Mouse (Mus musculus) kidney, adult 9 months (tissue): ENCODE measurements at regions not wholly inside any gene's neighbourhood (a gene's known extent, or its start where the extent isn't known, plus 50 kb on each side); places are given as distances from the start of the nearest gene placed in this dataset.

ENCODE experiments used
- DNase-seq: peaks from one replicate; pipeline ENCODE4 v3.0.0; 2022

- no peak for DNase-seq
Observed at GRCm38 (mm10) chr12:26770753-26771583, 302.0 kb downstream of the Cmpk2 start.

GRCm38 (mm10) chr12:26767551-26767950 lies 298.5 kb downstream of the Cmpk2 start:
- no peak for DNase-seq

GRCm38 (mm10) chr12:26758657-26759325 lies 289.8 kb downstream of the Cmpk2 start:
- no peak for DNase-seq

- no peak for DNase-seq
Observed at GRCm38 (mm10) chr12:26756284-26756683, 287.3 kb downstream of the Cmpk2 start.

- no peak for DNase-seq
Observed at GRCm38 (mm10) chr12:26754611-26755010, 285.6 kb downstream of the Cmpk2 start.

- no peak for DNase-seq
Observed at GRCm38 (mm10) chr12:26734558-26734897, 265.5 kb downstream of the Cmpk2 start.

GRCm38 (mm10) chr12:26733822-26734557 lies 265.0 kb downstream of the Cmpk2 start:
- no peak for DNase-seq

GRCm38 (mm10) chr12:26723399-26723798 lies 254.4 kb downstream of the Cmpk2 start:
- DNase-seq: no peak

- DNase-seq: no peak
Observed at GRCm38 (mm10) chr12:26698838-26699237, 229.8 kb downstream of the Cmpk2 start.

GRCm38 (mm10) chr12:26688048-26688447 lies 219.0 kb downstream of the Cmpk2 start:
- DNase-seq: no peak

GRCm38 (mm10) chr12:26680568-26680947 lies 211.6 kb downstream of the Cmpk2 start:
- no peak for DNase-seq

- no peak for DNase-seq
Observed at GRCm38 (mm10) chr12:26679887-26680567, 211.0 kb downstream of the Cmpk2 start.

- DNase-seq: no peak
Observed at GRCm38 (mm10) chr12:26665466-26665865, 196.5 kb downstream of the Cmpk2 start.

- no peak for DNase-seq
Observed at GRCm38 (mm10) chr12:26654251-26654650, 185.2 kb downstream of the Cmpk2 start.

GRCm38 (mm10) chr12:26653781-26654180 lies 184.8 kb downstream of the Cmpk2 start:
- no peak for DNase-seq

- peak; percentile 10 for DNase-seq
Observed at GRCm38 (mm10) chr12:26646141-26646540, 177.1 kb downstream of the Cmpk2 start.

GRCm38 (mm10) chr12:26635665-26636241 lies 166.7 kb downstream of the Cmpk2 start:
- no peak for DNase-seq

GRCm38 (mm10) chr12:26635253-26635652 lies 166.2 kb downstream of the Cmpk2 start:
- DNase-seq: no peak

GRCm38 (mm10) chr12:26631795-26632122 lies 162.8 kb downstream of the Cmpk2 start:
- DNase-seq: no peak

- no peak for DNase-seq
Observed at GRCm38 (mm10) chr12:26631111-26631794, 162.2 kb downstream of the Cmpk2 start.

GRCm38 (mm10) chr12:26621135-26621932 lies 152.3 kb downstream of the Cmpk2 start:
- no peak for DNase-seq
